In the genomic region with DNA sequence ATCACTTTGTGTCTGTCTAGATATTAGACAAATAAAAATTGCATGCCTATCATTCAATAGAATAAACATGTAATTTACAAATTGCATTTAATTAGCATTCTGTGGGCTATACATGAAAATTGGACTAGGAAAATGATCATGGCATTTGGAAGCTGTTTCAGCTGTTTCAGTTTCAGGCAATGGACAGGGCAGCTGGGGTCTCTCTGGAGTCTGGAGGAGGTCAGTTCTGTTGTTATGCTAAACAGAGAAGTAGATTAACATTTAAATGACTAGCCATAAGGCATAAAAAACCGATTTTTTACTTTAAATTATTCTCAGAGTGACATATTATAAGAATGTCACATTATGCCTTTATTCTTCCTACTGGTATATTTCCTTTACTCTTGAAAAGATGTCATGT, we compare ENCODE assay signal across 24 mouse cellular contexts.
"Had no signal": no experiment of that assay in that cellular context is flagged by ENCODE, and none has a peak within 500 bp of the region (broad histone marks: within the 10 kb centered on the region; RNA-seq: fewer than 3 reads in every experiment).

No protein-coding gene starts in this region.

- H3K4me1 ChIP-seq: heart, embryonic 10.5 days; heart, embryonic 12.5 days; hindbrain, embryonic 10.5 days; intestine, embryonic 15.5 days; limb, embryonic 10.5 days; limb, embryonic 12.5 days had no signal

- H3K27me3 ChIP-seq: heart, embryonic 12.5 days; intestine, embryonic 15.5 days; limb, embryonic 12.5 days had no signal

- H3K4me2 ChIP-seq: heart, embryonic 12.5 days; intestine, embryonic 15.5 days; limb, embryonic 12.5 days; liver, embryonic 11.5 days had no signal

- H3K4me3 ChIP-seq: gastrocnemius, adult 2 months; heart, embryonic 10.5 days; heart, embryonic 12.5 days; hindbrain, embryonic 10.5 days; intestine, embryonic 15.5 days; layer of hippocampus, adult 2 months; left cerebral cortex, adult 2 months; limb, embryonic 10.5 days; limb, embryonic 12.5 days had no signal

- H3K9me3 ChIP-seq: heart, embryonic 10.5 days; heart, embryonic 12.5 days; hindbrain, embryonic 10.5 days; intestine, embryonic 15.5 days; limb, embryonic 10.5 days; limb, embryonic 12.5 days had no signal

- H3K9ac ChIP-seq: heart, embryonic 12.5 days; intestine, embryonic 15.5 days; limb, embryonic 12.5 days had no signal

- H3K27ac ChIP-seq: gastrocnemius, adult 2 months; heart, embryonic 10.5 days; hindbrain, embryonic 10.5 days; intestine, embryonic 15.5 days; layer of hippocampus, adult 2 months; left cerebral cortex, adult 2 months; limb, embryonic 10.5 days; limb, embryonic 12.5 days had no signal

- H3K36me3 ChIP-seq: heart, embryonic 10.5 days; heart, embryonic 12.5 days; hindbrain, embryonic 10.5 days; intestine, embryonic 15.5 days; limb, embryonic 10.5 days; limb, embryonic 12.5 days had no signal

- DNase-seq: gastrocnemius, adult 2 months; gastrocnemius, postnatal 10 days; gastrocnemius, postnatal 25 days; heart, adult 18-20 months; heart, postnatal 10 days; heart, postnatal 4 days; kidney, adult 18-20 months; kidney, adult 8-10 months; kidney, postnatal 10 days; kidney, postnatal 25 days; kidney, postnatal 4 days; liver had no signal

- ATAC-seq: hindbrain, embryonic 16.5 days; inflammation-experienced regulatory T-cells, adult 6 months; intestine, embryonic 15.5 days; intestine, postnatal 0 days had no signal
